Mouse (Mus musculus) C2C12 (cell line): ENCODE results near the gene Hist1h2ae. TPM values are rescaled to one million over a fixed set of nuclear protein-coding genes. Genes with fewer than 3 reads are reported as not detected.

Experiments used
- H3K27me3 ChIP-seq: one replicate; pipeline ENCODE4 v1.6.1; 2011; ENCODE audit not compliant: control insufficient read depth, insufficient read depth, insufficient read length
- H3K36me3 ChIP-seq: one replicate; pipeline ENCODE4 v1.6.1; 2011; ENCODE audit not compliant: control insufficient read depth, insufficient read depth
- H3K4me3 ChIP-seq: one replicate; pipeline ENCODE4 v1.5.1; 2011; ENCODE audit warnings: mild to moderate bottlenecking, control low read depth; ENCODE audit not compliant: poor library complexity, insufficient read depth, severe bottlenecking
- H3K79me2 ChIP-seq: one replicate; pipeline ENCODE4 v1.6.1; 2011; ENCODE audit not compliant: control insufficient read depth, insufficient read depth
- H3K79me3 ChIP-seq: one replicate; pipeline ENCODE4 v1.6.1; 2011; ENCODE audit warnings: low read depth, control low read depth
- H3ac ChIP-seq: one replicate; pipeline ENCODE3; 2011; ENCODE audit warnings: low read depth; ENCODE audit not compliant: control insufficient read depth, insufficient read length
- CEBPB ChIP-seq: IDR thresholded peaks from one replicate; pipeline ENCODE4 v1.6.1; 2011; ENCODE audit warnings: low read depth, mild to moderate bottlenecking, control low read depth, moderate library complexity
- CTCF ChIP-seq: IDR thresholded peaks from one replicate; pipeline ENCODE4 v1.5.1; 2011; ENCODE audit not compliant: control insufficient read depth, insufficient read depth, insufficient read length
- FOSL1 ChIP-seq: IDR thresholded peaks from one replicate; pipeline ENCODE4 v1.8.0; 2011; ENCODE audit warnings: mild to moderate bottlenecking, low read length; ENCODE audit not compliant: poor library complexity, insufficient read depth, severe bottlenecking
- MAX ChIP-seq: IDR thresholded peaks from one replicate; pipeline ENCODE4 v1.6.1; 2011; ENCODE audit warnings: mild to moderate bottlenecking, control low read depth
- MYOD1 ChIP-seq: IDR thresholded peaks from one replicate; pipeline ENCODE4 v1.6.1; 2011; ENCODE audit warnings: low read depth; ENCODE audit not compliant: control insufficient read depth, insufficient read length
- MYOG ChIP-seq: IDR thresholded peaks from one replicate; pipeline ENCODE4 v1.6.1; 2011; ENCODE audit not compliant: control insufficient read depth, insufficient read length; ENCODE audit errors: extremely low read depth
- USF1 ChIP-seq: IDR thresholded peaks from one replicate; pipeline ENCODE4 v1.6.1; 2011; ENCODE audit warnings: low read depth, mild to moderate bottlenecking, control low read depth, moderate library complexity
- long read RNA-seq, 2 experiments: library from polyadenylated mRNA; unstranded; transcript quantifications; one replicate each; pipeline ENCODE4 v2.0.0; 2019 to 2020
- polyA plus RNA-seq: library from polyadenylated mRNA; unstranded; fragments of >200 nt; fragmentation: generic; extraction: Trizol; gene quantifications from one replicate; pipeline ENCODE4 v1.2.1, GENCODE M21; 2012; ENCODE audit warnings: missing spikeins

Hist1h2ae gene
- polyA plus RNA-seq, result 12.6 TPM
- long read RNA-seq, experiment 1, partial matches to known transcripts, result 0 of 4 reads
- long read RNA-seq, experiment 1, other reads (novel, unspliced or antisense), result 0 of 4 reads
- long read RNA-seq, experiment 2, result 0 reads

DNA sequence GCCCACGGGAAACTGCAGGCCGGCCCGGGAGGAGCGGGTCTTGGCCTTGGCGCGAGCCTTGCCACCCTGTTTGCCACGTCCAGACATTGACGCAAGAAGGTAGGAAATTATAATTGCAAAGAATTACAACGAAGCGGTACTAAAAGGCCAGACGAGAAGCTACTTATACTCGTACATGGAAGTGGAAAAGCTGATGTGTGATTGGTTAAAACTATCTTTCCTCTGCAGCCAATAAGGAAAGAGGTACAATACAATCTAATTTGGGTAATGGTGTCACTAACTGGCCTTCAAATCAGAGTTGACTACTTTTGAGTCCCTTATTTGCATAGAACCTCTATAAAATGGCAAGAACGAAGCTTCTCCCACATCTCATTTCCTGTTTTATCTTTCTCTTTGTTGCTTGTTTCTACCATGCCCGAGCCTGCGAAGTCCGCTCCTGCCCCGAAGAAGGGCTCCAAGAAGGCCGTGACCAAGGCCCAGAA lies at the start of gene Hist1h2ae, which contains the start of gene Hist1h2bg:
Hist1h2ae (minus strand) TSS at position 199 of the 482 bp plus-strand sequence.
Hist1h2bg (plus strand) TSS at position 375 of the 482 bp plus-strand sequence.
- no peaks in the 10 kb centered on the region for H3K79me3 ChIP-seq
- peak within 1 kb of the TSS; percentile 40 for H3ac ChIP-seq
- no peaks in the 10 kb centered on the region for H3K79me2 ChIP-seq
- peak within 1 kb of the TSS; percentile 27 for H3K4me3 ChIP-seq
- TF ChIP-seq CEBPB (peak; percentile 64), CTCF (no peak)
- no peaks in the 10 kb centered on the region for H3K36me3 ChIP-seq
- H3K27me3 ChIP-seq, result no peaks in the 10 kb centered on the region

DNA sequence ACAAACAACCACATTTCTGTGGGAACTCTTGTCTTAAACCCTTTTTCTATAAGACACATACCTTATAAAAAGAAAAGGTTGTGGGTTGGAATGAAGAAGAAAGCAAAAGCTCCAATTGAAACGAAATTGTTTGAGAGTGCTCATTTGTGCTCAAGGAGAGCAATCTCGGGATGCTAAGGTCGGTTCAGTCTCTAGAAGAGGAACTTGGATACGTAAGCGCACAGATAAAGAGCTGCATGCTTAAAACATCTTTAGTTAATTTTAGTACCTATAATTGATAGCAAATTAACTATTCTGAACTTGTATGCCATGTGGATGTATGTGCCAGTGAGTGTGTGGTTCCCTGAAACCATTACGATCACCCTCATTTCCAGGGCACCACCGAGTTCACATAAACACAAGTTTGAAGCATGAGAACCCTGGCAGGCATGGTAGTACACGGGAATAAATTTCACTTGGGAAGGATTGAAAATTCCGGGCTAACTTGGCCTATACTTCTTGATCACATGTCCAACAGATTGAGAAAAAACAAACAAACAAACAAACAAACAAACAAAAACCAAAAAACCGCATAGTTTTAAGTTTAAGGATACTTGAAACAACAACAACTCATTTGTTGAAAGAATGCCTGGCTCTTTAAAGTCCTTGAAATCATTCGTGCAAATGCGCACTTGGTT lies 49.2 kb upstream of the Hist1h2ae start:
- H3K79me3 ChIP-seq, result no peaks in the 10 kb centered on the region
- no peaks in the 10 kb centered on the region for H3K36me3 ChIP-seq
- H3K4me3 ChIP-seq, result peak overlapping the region; percentile 65
- H3K27me3 ChIP-seq, result no peaks in the 10 kb centered on the region
- H3K79me2 ChIP-seq, result peaks cover 4% of the 10 kb centered on the region
- TF ChIP-seq FOSL1 (no peak), MYOG (no peak), CTCF (no peak), MAX (no peak)
- H3ac ChIP-seq, result peak overlapping the region; percentile 81

DNA sequence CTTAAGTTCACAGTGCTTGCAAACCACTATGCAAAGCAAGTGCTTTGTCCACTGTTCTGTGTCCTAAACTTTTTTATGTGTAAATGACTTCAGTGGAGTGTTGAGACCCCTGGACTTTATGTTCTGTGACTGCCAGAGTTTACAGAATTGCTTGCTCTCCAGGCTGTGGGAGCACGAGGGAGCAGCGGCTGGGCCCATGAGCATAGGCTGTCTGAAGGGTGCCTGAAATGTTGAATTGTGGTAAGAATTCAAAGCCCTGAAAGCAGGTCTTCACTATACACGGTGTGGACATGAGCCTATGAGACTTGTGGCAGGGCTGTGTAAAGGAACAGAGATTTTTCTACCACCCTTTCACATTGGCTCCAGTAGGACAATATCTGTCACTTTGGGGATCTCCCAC lies 40.6 kb upstream of the Hist1h2ae start:
- Histone ChIP-seq H3K79me2 (no peaks in the 10 kb centered on the region), H3K36me3 (no peaks in the 10 kb centered on the region), H3K27me3 (no peaks in the 10 kb centered on the region), H3K4me3 (no peak overlapping the region), H3ac (no peak overlapping the region), H3K79me3 (no peaks in the 10 kb centered on the region)
- TF ChIP-seq MYOD1, result no peak
- TF ChIP-seq USF1, result no peak
- no peak for TF ChIP-seq CEBPB
- no peak for TF ChIP-seq FOSL1
- no peak for TF ChIP-seq CTCF
- TF ChIP-seq MAX, result no peak
- no peak for TF ChIP-seq MYOG

DNA sequence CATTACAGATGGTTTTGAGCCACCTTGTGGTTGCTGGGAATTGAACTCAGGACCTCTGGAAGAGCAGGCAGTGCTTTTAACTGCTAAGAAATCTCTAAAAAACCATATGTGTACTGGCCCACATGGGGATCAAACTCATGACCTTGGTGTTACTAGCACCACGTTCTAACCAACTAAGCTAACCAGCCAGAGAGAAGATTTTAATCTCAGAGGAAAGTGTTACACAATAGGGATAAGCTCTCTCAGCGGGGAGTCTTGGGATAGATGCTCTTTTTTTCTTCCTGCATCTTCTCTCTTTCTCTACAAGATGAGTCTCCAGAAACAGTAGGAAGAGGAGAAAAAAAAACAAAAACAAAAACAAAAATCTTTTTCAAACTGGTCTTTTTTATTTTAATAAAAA lies 39.4 kb upstream of the Hist1h2ae start:
- H3K79me2 ChIP-seq, result no peaks in the 10 kb centered on the region
- no peaks in the 10 kb centered on the region for H3K27me3 ChIP-seq
- no peaks in the 10 kb centered on the region for H3K36me3 ChIP-seq
- TF ChIP-seq MYOD1 (no peak), FOSL1 (no peak), CEBPB (no peak), MYOG (no peak), CTCF (no peak), USF1 (no peak), MAX (no peak)
- no peaks in the 10 kb centered on the region for H3K79me3 ChIP-seq
- no peak overlapping the region for H3ac ChIP-seq
- H3K4me3 ChIP-seq, result no peak overlapping the region

DNA sequence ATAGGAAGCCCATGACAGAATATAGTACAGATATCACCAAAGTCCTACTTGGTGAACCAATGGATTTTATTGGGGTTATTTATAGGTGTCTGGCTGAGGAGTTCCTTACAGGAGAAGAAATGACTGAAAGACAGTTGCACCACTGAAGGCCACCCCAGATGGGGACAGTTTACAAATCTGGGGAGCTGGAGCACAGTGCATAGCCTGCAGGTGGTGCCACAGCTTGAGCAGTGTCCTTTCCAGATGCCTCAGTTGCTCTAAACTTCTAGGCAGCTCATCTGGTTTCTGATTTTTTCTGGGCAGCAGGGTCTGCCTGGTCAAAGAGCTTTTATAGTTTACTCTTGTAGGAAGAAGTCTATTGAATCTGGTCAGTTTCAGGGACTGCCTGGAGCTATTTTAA lies 38.8 kb upstream of the Hist1h2ae start:
- no peak for TF ChIP-seq FOSL1
- no peak for TF ChIP-seq CTCF
- TF ChIP-seq MYOD1, result no peak
- TF ChIP-seq MAX, result no peak
- no peak for TF ChIP-seq MYOG
- TF ChIP-seq CEBPB, result no peak
- TF ChIP-seq USF1, result no peak
- H3K27me3 ChIP-seq, result no peaks in the 10 kb centered on the region
- H3K36me3 ChIP-seq, result no peaks in the 10 kb centered on the region
- no peaks in the 10 kb centered on the region for H3K79me3 ChIP-seq
- H3K4me3 ChIP-seq, result no peak overlapping the region
- H3ac ChIP-seq, result no peak overlapping the region
- no peaks in the 10 kb centered on the region for H3K79me2 ChIP-seq

DNA sequence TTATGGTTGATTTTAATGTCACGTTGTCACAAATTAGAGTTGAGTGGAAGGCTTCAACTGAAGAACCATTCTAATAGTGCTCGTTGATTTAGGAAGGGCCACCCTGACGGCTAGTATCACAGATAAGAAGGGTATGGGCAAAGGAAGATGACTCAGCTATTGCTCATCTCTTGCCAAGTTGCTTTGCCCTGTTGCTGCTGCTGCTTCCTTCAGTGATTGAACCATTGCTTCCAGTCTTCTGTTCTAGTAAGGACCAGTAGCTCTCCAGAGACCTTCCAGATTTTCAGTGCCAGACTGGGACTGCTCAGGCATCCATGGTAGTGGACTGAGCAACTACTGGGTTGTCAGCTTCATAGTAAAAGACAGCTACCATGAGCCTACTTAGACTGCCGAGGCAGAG lies 38.2 kb upstream of the Hist1h2ae start:
- no peak for TF ChIP-seq MYOD1
- peak; percentile 31 for TF ChIP-seq FOSL1
- Histone ChIP-seq H3K79me2 (no peaks in the 10 kb centered on the region), H3K79me3 (no peaks in the 10 kb centered on the region), H3K36me3 (no peaks in the 10 kb centered on the region), H3ac (no peak overlapping the region), H3K4me3 (no peak overlapping the region), H3K27me3 (no peaks in the 10 kb centered on the region)
